Mouse (Mus musculus): ENCODE measurements around the gene Lrrc2.

- TF ChIP-seq CTCF (IDR thresholded peaks at IDR 0.05; ENCODE audit: insufficient read depth, low read length) (no peak), POLR2A (IDR thresholded peaks at IDR 0.05; ENCODE audit: borderline replicate concordance, extremely low read depth, low read depth, low read length) (no peak)
These were observed 36.7 kb downstream of the Lrrc2 start for GRCm38 (mm10) chr9:110988078-110988477.
